Mouse (Mus musculus) lung, postnatal 0 days (tissue): Measurements from ENCODE around the gene Exoc7. TPM values are rescaled to one million over a fixed set of nuclear protein-coding genes. Genes with fewer than 3 reads are reported as not detected.
"Not testable (repeated sequence)": the region's sequence is repeated elsewhere in the genome, so short reads cannot be mapped to it uniquely, and the experiment has no call there.

Source experiments
- ATAC-seq: fragments of 200-750 bp; cut with Nextera tagmentation; 2 replicates; pipeline ENCODE4 v1.8.0; 2017; ENCODE audit warnings: moderate library complexity
- DNase-seq: peaks from one replicate; pipeline ENCODE4 v3.0.0-alpha.2; 2016; ENCODE audit warnings: low spot score
- H3K27ac ChIP-seq: fragments of 300-500 bp; sonication (generic); 2 replicates; pipeline ENCODE4 v1.5.1; 2014; ENCODE audit warnings: antibody characterized with exemption, mild to moderate bottlenecking, low read length, mixed read lengths
- H3K27me3 ChIP-seq: fragments of 300-500 bp; sonication (generic); replicated peaks from 2 replicates; pipeline ENCODE4 v1.6.1; 2014; ENCODE audit warnings: low read length, mixed read lengths; ENCODE audit not compliant: insufficient read depth
- H3K36me3 ChIP-seq: fragments of 300-500 bp; sonication (generic); 2 replicates; pipeline ENCODE4 v1.6.1; 2014; ENCODE audit warnings: low read length, mixed read lengths; ENCODE audit not compliant: insufficient read depth
- H3K4me1 ChIP-seq: fragments of 300-500 bp; sonication (generic); 2 replicates; pipeline ENCODE4 v1.6.1; 2014; ENCODE audit warnings: antibody characterized with exemption, low read depth, low read length, mixed read lengths; ENCODE audit not compliant: insufficient read depth
- H3K4me2 ChIP-seq: fragments of 300-500 bp; sonication (generic); replicated peaks from 2 replicates; pipeline ENCODE4 v1.6.1; 2014; ENCODE audit warnings: low read depth, mild to moderate bottlenecking, low read length, moderate library complexity, mixed read lengths
- H3K4me3 ChIP-seq: fragments of 300-500 bp; sonication (generic); 2 replicates; pipeline ENCODE4 v1.5.1; 2014; ENCODE audit warnings: low read depth, low read length
- H3K9ac ChIP-seq: fragments of 300-500 bp; sonication (generic); replicated peaks from 2 replicates; pipeline ENCODE4 v1.6.1; 2014; ENCODE audit warnings: low read depth, mild to moderate bottlenecking
- H3K9me3 ChIP-seq: fragments of 300-500 bp; sonication (generic); 2 replicates; pipeline ENCODE4 v1.6.1; 2016; ENCODE audit warnings: low read length, mixed read lengths
- CTCF ChIP-seq: IDR thresholded peaks from 2 replicates; pipeline ENCODE4 v1.5.1; 2016; ENCODE audit warnings: antibody characterized with exemption, mild to moderate bottlenecking
- EP300 ChIP-seq: IDR thresholded peaks from 2 replicates; pipeline ENCODE4 v1.6.1; 2016; ENCODE audit warnings: antibody characterized with exemption, mild to moderate bottlenecking, control low read depth
- WGBS: fragments of 180-500 bp; shearing (Covaris S2); extraction: QIAGEN DNeasy Blood & Tissue Kit; methylation state at CpG from one replicate; pipeline ENCODE4 v1.1.7; 2014; 5-methylcytosine and 5-hydroxymethylcytosine counted together
- polyA plus RNA-seq: library from polyadenylated mRNA; unstranded; fragments of >200 nt; fragmentation: Nextera tagmentation; extraction: Ambion mirVana; gene quantifications from 2 replicates; pipeline ENCODE4 v1.2.1, GENCODE M21; 2015

The Exoc7 gene
- polyA plus RNA-seq, 1 experiment from 2014 or later, result 41.9 TPM

GRCm38 (mm10) chr11:116285770-116286191 lies 21.3 kb downstream of the Exoc7 start:
- ATAC-seq, result peak; percentile 73
- Histone ChIP-seq H3K4me1 (peaks cover 5% of the 10 kb centered on the region; the same call in 1 of the 2 replicates), H3K4me2 (no peak overlapping the region), H3K36me3 (0 out of 2 replicates have a peak, but pooled peaks cover 8% of the 10 kb centered on the region), H3K9ac (no peak overlapping the region), H3K9me3 (no peaks in the 10 kb centered on the region), H3K27ac (no peak overlapping the region), H3K27me3 (peaks cover 28% of the 10 kb centered on the region), H3K4me3 (no peak overlapping the region)
- DNase-seq, result peak; percentile 72
- 54% methylated on average over 7 of the region's 7 CpGs for WGBS
- no peak for TF ChIP-seq CTCF
- no peak for TF ChIP-seq EP300

DNA sequence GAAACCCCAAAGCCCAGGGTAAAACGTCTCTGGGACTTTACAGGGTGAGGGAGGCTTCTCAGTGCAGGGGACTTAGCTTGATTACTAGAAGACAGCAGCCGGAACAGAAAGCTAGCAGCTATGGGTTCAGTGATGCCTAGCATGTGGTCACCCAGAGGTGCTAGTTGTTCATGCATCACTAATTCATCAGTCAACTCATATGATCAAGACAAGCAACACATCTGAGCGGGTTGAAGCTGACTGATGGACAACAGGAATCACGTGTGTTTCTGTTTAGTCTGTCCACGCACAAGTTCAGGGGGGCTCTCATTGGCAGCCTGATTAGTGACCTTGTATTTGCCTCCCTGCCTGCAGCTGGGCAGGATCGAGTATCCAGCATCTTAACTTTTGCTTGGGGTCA lies 23.1 kb downstream of the Exoc7 start:
- ATAC-seq (no peak), DNase-seq (no peak)
- no peak overlapping the region for H3K4me3 ChIP-seq
- no peak overlapping the region for H3K27ac ChIP-seq
- H3K27me3 ChIP-seq, result peaks cover 35% of the 10 kb centered on the region
- no peak overlapping the region for H3K4me2 ChIP-seq
- no peak for TF ChIP-seq EP300
- no peak for TF ChIP-seq CTCF
- H3K36me3 ChIP-seq, result 0 out of 2 replicates have a peak, but pooled peaks cover 3% of the 10 kb centered on the region
- no peaks in the 10 kb centered on the region for H3K9me3 ChIP-seq
- peaks cover 5% of the 10 kb centered on the region; the same call in 1 of the 2 replicates for H3K4me1 ChIP-seq
- 37% methylated on average over 6 of the region's 6 CpGs for WGBS
- no peak overlapping the region for H3K9ac ChIP-seq

DNA sequence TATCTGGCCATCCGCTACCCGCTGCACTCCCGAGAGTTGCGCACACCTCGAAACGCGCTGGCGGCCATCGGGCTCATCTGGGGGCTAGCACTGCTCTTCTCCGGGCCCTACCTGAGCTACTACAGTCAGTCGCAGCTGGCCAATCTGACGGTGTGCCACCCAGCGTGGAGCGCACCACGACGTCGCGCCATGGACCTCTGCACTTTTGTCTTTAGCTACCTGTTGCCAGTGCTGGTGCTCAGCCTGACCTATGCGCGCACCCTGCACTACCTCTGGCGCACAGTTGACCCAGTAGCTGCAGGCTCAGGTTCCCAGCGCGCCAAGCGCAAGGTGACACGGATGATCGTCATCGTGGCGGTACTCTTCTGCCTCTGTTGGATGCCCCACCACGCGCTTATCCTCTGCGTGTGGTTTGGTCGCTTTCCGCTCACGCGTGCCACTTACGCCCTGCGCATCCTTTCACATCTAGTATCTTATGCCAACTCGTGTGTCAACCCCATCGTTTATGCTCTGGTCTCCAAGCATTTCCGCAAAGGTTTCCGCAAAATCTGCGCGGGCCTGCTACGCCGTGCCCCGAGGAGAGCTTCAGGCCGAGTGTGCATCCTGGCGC lies 24.0 kb downstream of the Exoc7 start:
- no peak overlapping the region for H3K4me3 ChIP-seq
- H3K36me3 ChIP-seq, result 0 out of 2 replicates have a peak, but pooled peaks cover 3% of the 10 kb centered on the region
- TF ChIP-seq EP300 (no peak), CTCF (no peak)
- H3K4me2 ChIP-seq, result no peak overlapping the region
- DNase-seq (no peak), ATAC-seq (no peak)
- no peak overlapping the region for H3K9ac ChIP-seq
- whole genome bisulfite sequencing, result 9% methylated on average over 48 of the region's 48 CpGs
- peaks cover 5% of the 10 kb centered on the region; the same call in 1 of the 2 replicates for H3K4me1 ChIP-seq
- H3K27ac ChIP-seq, result no peak overlapping the region
- peaks cover 35% of the 10 kb centered on the region for H3K27me3 ChIP-seq
- no peaks in the 10 kb centered on the region for H3K9me3 ChIP-seq

GRCm38 (mm10) chr11:116282089-116282488 lies 24.9 kb downstream of the Exoc7 start:
- Histone ChIP-seq H3K36me3 (no peaks in the 10 kb centered on the region), H3K27ac (no peak overlapping the region), H3K4me3 (no peak overlapping the region), H3K4me1 (peaks cover 5% of the 10 kb centered on the region; the same call in 1 of the 2 replicates), H3K4me2 (no peak overlapping the region), H3K9ac (no peak overlapping the region), H3K27me3 (peaks cover 35% of the 10 kb centered on the region), H3K9me3 (no peaks in the 10 kb centered on the region)
- TF ChIP-seq EP300, result no peak
- TF ChIP-seq CTCF, result peak; percentile 42
- WGBS, result 3% methylated on average over 11 of the region's 11 CpGs
- ATAC-seq (no peak), DNase-seq (peak; percentile 36)

- TF ChIP-seq EP300, result no peak
- no peak for TF ChIP-seq CTCF
- DNase-seq, result no peak
- no peaks in the 10 kb centered on the region for H3K9me3 ChIP-seq
- no peak for ATAC-seq
- no peaks in the 10 kb centered on the region for H3K36me3 ChIP-seq
- H3K4me2 ChIP-seq, result peak overlapping the region; percentile 37
- H3K4me3 ChIP-seq, result peak overlapping the region; percentile 12; the same call in 1 of the 2 replicates
- H3K27ac ChIP-seq, result no peak overlapping the region
- WGBS, result 2% methylated on average over 18 of the region's 18 CpGs
- peaks cover 35% of the 10 kb centered on the region for H3K27me3 ChIP-seq
- 0 out of 2 replicates have a peak overlapping the region, but pooled peaks have one; percentile 6 for H3K9ac ChIP-seq
- H3K4me1 ChIP-seq, result peaks cover 5% of the 10 kb centered on the region; the same call in 1 of the 2 replicates
Measured at GRCm38 (mm10) chr11:116281671-116282070, 25.4 kb downstream of the Exoc7 start.

GRCm38 (mm10) chr11:116280751-116281663 lies 26.0 kb downstream of the Exoc7 start, which contains the start of gene Galr2:
Gene Galr2, plus strand, starts transcription at chr11:116280939.
- 9% methylated on average over 48 of the region's 48 CpGs for WGBS
- Histone ChIP-seq H3K4me3 (peak within 1 kb of the TSS; percentile 12; the same call in 1 of the 2 replicates), H3K4me1 (peaks cover 5% of the 10 kb centered on the region; the same call in 1 of the 2 replicates), H3K36me3 (no peaks in the 10 kb centered on the region), H3K27me3 (peaks cover 35% of the 10 kb centered on the region), H3K9me3 (no peaks in the 10 kb centered on the region), H3K4me2 (peak within 1 kb of the TSS; percentile 37), H3K27ac (no peak within 1 kb of the TSS), H3K9ac (0 out of 2 replicates have a peak within 1 kb of the TSS, but pooled peaks have one; percentile 6)
- no peak for DNase-seq
- no peak for ATAC-seq
- TF ChIP-seq CTCF (peak; percentile 29), EP300 (no peak)

GRCm38 (mm10) chr11:116277184-116277583 lies 29.8 kb downstream of the Exoc7 start:
- ATAC-seq, result not testable (repeated sequence)
- WGBS, result 80% methylated on average over 1 of the region's 1 CpGs

More at GRCm38 (mm10) chr11:116277184-116277583, 29.8 kb downstream of the Exoc7 start:
- not testable (repeated sequence) for H3K9me3 ChIP-seq, H3K9ac ChIP-seq, H3K4me1 ChIP-seq, H3K4me3 ChIP-seq, DNase-seq, H3K27ac ChIP-seq, H3K4me2 ChIP-seq, H3K36me3 ChIP-seq
- peaks cover 18% of the 10 kb centered on the region for H3K27me3 ChIP-seq
